Mouse (Mus musculus) CD4-positive, CD25-positive, alpha-beta regulatory T cell (primary cell): ENCODE measurements around the gene Cavin4. TPM values are rescaled to one million over a fixed set of nuclear protein-coding genes. Genes with fewer than 3 reads are reported as not detected.

Experiments
- polyA plus RNA-seq: library from polyadenylated mRNA; unstranded; fragments of 100-300 nt; shearing (Covaris generic); gene quantifications from one replicate; pipeline ENCODE4 v1.2.1, GENCODE M21; 2017

Cavin4 gene
- polyA plus RNA-seq = not detected

GRCm38 (mm10) chr4:48663271-48663670 is at the start of gene Cavin4:
Cavin4 (plus strand) TSS chr4:48663514.

Other genes with a start within 250 kb of the Cavin4 start
- gene Tex10, start 190.1 kb upstream of the Cavin4 start, polyA plus RNA-seq = 75.4 TPM
- gene Msantd3, start 123.6 kb upstream of the Cavin4 start, polyA plus RNA-seq = not detected
- 0.12 TPM for gene Tmeff1, start 78.3 kb upstream of the Cavin4 start, polyA plus RNA-seq